Mouse (Mus musculus) monocyte, adult 59 days (primary cell): ENCODE measurements around the gene Gm10553. TPM values are rescaled to one million over a fixed set of nuclear protein-coding genes. Genes with fewer than 3 reads are reported as not detected.

Source experiments
- total RNA-seq, 2 experiments: library from RNA; stranded (reverse); gene quantifications; one replicate each; pipeline ENCODE4 v1.2.4; 2023

The Gm10553 gene
- not detected for total RNA-seq

GRCm38 (mm10) chr1:85099864-85100263, at the start of gene Gm10553:
Gm10553 (plus strand) TSS chr1:85100164.

DNA sequence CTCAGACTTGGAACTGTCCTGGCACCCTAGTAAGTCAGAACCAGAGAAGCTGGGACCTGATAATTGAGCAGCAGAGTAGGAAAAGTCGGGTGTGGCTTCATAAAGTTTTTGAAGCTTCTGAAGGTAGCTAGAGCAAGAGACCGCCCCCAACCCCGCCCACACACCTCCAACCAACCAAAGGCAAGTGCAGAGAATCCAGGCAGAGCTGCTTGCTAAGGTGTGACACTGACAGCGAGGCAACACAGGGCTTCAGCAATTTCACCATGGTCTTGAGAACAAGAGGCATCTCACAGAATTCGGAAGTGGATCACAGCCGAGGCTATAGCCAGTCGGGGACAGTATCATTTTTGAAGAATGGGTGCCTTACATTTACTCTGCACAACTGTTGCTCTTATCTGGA, 9.8 kb downstream of the Gm10553 start, which contains the start of gene A530032D15Rik:
Gene A530032D15Rik, minus strand, starts transcription at position 101 of the 400 bp plus-strand sequence.

Other genes with a start within 250 kb of the Gm10553 start
- not detected for gene Slc16a14, start 165.0 kb upstream of the Gm10553 start, total RNA-seq
- 10 to 100 TPM; 18.6 to 23.2 TPM for gene A530032D15Rik, start 9.7 kb downstream of the Gm10553 start, total RNA-seq
- 10 to 100 TPM; 22.5 to 31.6 TPM for gene C130026I21Rik, start 170.4 kb downstream of the Gm10553 start, total RNA-seq